Mouse (Mus musculus) gastrocnemius, postnatal 36 days (tissue): ENCODE data around the gene Lingo3. TPM values are rescaled to one million over a fixed set of nuclear protein-coding genes. Genes with fewer than 3 reads are reported as not detected.

Experiments
- DNase-seq, 2 experiments: peaks; one replicate each; pipeline ENCODE4 v3.0.0; 2022
- intact Hi-C: fragments of 180-260 bp; cut with DNase I; formaldehyde crosslinking; loops from one replicate; pipeline ENCODE4 v1.15.1; 2025
- microRNA-seq, 2 experiments: library from miRNA; unstranded; fragments of <30 nt; microRNA quantifications; one replicate each; pipeline ENCODE4 v1.2.0; 2021
- total RNA-seq, 2 experiments: library from RNA; stranded (reverse); gene quantifications; 2 replicates each; pipeline ENCODE4 v1.2.3; 2021

The Lingo3 gene
- total RNA-seq, 2 experiments from 2014 or later, result 8.4 to 10.3 TPM

DNA sequence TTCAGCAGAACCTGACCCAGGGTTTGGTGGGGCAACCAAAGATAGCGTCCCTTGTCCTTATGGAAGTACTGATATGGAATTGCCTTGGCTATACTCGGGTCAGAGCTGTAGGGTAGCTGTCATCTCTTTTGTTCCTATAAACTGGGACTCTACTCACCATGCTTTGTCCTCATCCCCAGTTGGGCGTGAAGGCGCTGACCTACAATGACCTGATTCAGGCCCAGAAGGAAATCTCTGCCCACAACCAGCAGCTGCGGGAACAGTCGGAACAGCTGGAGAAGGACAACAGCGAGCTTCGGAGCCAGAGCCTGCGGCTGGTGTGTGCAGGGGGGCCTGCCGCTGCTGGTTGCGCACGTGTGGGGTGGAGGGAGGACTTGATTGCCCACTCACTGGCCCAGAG is 59.0 kb downstream of the Lingo3 start:
- intact Hi-C loops, result loop anchor here (5.0 kb wide), 1 partner anchor 38 kb away; no protein-coding TSS in a partner anchor

GRCm38 (mm10) chr10:80784302-80784701 is 59.5 kb downstream of the Lingo3 start:
- intact Hi-C loops, result loop anchor here (5.0 kb wide), 1 partner anchor 37 kb away; no protein-coding TSS in a partner anchor
- DNase-seq, result no peak

More for the DNA sequence above, 59.0 kb downstream of the Lingo3 start:
- DNase-seq, result no peak

Small RNAs within 50 kb of the gene (microRNA-seq; reads per million reads assigned to microRNA genes)
- gene Mir1982, result 1.4 to 1.5 reads per million in 2 experiments

Other genes with a start within 250 kb of the Lingo3 start
- 10 to 100 TPM; 14.5 to 14.8 TPM for gene Scamp4, start 241.2 kb downstream of the Lingo3 start, total RNA-seq
- gene Adat3, start 241.2 kb downstream of the Lingo3 start, total RNA-seq, result under 1 TPM; 0.52 to 0.99 TPM
- under 1 TPM; 0.25 to 0.26 TPM for gene Gm49322, start 238.0 kb downstream of the Lingo3 start, total RNA-seq
- gene Csnk1g2, start 221.2 kb downstream of the Lingo3 start, total RNA-seq, result 10 to 100 TPM; 84.0 to 90.0 TPM
- gene Btbd2, start 187.0 kb downstream of the Lingo3 start, total RNA-seq, result 10 to 100 TPM; 32.1 to 33.5 TPM
- gene Mknk2, start 165.9 kb downstream of the Lingo3 start, total RNA-seq, result 100 to 1,000 TPM; 216 to 227 TPM
- 1 to 10 TPM; 3.4 to 3.6 TPM for gene Mob3a, start 142.1 kb downstream of the Lingo3 start, total RNA-seq
- 1 to 10 TPM; 1.2 to 2.7 TPM for gene Izumo4, start 141.9 kb downstream of the Lingo3 start, total RNA-seq
- gene Ap3d1, start 101.8 kb downstream of the Lingo3 start, total RNA-seq, result 10 to 100 TPM; 23.8 to 25.6 TPM
- 10 to 100 TPM; 19.2 to 24.8 TPM for gene Dot1l, start 88.8 kb downstream of the Lingo3 start, total RNA-seq
- 10 to 100 TPM; 23.1 to 29.4 TPM for gene Sf3a2, start 45.8 kb downstream of the Lingo3 start, total RNA-seq
- 10 to 100 TPM; 21.6 to 22.5 TPM for gene Plekhj1, start 45.4 kb downstream of the Lingo3 start, total RNA-seq
- gene Amh, start 38.8 kb downstream of the Lingo3 start, total RNA-seq, result under 1 TPM; 0.25 to 0.41 TPM
- 100 to 1,000 TPM; 387 to 405 TPM for gene Jsrp1, start 30.5 kb downstream of the Lingo3 start, total RNA-seq
- gene Oaz1, start 17.4 kb downstream of the Lingo3 start, total RNA-seq, result 100 to 1,000 TPM; 611 to 682 TPM
- gene Lsm7, start 11.2 kb upstream of the Lingo3 start, total RNA-seq, result 10 to 100 TPM; 13.7 to 18.8 TPM
- gene Sppl2b, start 11.2 kb upstream of the Lingo3 start, total RNA-seq, result 10 to 100 TPM; 13.6 to 17.6 TPM
- not detected for gene Tmprss9, start 27.8 kb upstream of the Lingo3 start, total RNA-seq
- 100 to 1,000 TPM; 106 to 120 TPM for gene Timm13, start 56.9 kb upstream of the Lingo3 start, total RNA-seq
- gene Lmnb2, start 74.2 kb upstream of the Lingo3 start, total RNA-seq, result 1 to 10 TPM; 2.6 to 3.1 TPM
- gene Gadd45b, start 86.0 kb upstream of the Lingo3 start, total RNA-seq, result 10 to 100 TPM; 26.7 to 31.7 TPM
- under 1 TPM; 0.57 to 0.64 TPM for gene Gng7, start 170.9 kb upstream of the Lingo3 start, total RNA-seq
- under 1 TPM in 1 of 2 experiments, not detected in 1; 0.08 TPM for gene Diras1, start 181.6 kb upstream of the Lingo3 start, total RNA-seq
- gene Slc39a3, start 193.4 kb upstream of the Lingo3 start, total RNA-seq, result 10 to 100 TPM; 11.7 to 12.0 TPM
- gene Sgta, start 216.1 kb upstream of the Lingo3 start, total RNA-seq, result 10 to 100 TPM; 86.2 to 89.5 TPM
- gene Thop1, start 226.0 kb upstream of the Lingo3 start, total RNA-seq, result 10 to 100 TPM; 20.3 to 24.9 TPM